Mouse (Mus musculus): ENCODE data around the gene Maml3.

The Maml3 gene

DNA sequence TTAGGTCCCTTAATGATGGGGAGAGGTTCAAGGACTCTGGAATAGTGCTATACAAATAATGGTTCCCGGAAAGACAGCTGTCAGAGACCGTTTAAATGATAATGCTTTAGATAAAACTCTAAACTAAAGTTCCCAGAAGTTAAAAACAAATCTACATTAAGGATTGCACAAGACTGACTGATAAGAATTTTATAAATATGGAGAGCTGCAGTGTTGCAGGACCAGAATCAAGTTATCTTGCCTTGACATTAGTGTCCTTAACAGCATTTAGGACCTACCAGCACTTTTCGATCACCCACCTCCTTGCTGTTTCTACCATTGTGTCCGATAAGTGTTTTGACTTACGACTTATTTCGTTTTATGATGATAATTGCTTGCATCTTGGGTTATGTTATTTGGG, 466.6 kb downstream of the Maml3 start:
- CTCF ChIA-PET = interaction anchor here in 2 of 4 experiments (0.9 to 1.4 kb wide), 3 partner anchors 10 to 60 kb away, joined by 3 to 5 read pairs (median 4); no protein-coding TSS in a partner anchor
- POLR2A ChIA-PET = interaction anchor here in 2 of 4 experiments (0.8 to 8.6 kb wide), 34 partner anchors 8 to 408 kb away, joined by 3 to 164 read pairs (median 8); partner anchors contain the start of genes Setd7 (in 2 of the 2) and Rab33b (in 1 of the 2)

DNA sequence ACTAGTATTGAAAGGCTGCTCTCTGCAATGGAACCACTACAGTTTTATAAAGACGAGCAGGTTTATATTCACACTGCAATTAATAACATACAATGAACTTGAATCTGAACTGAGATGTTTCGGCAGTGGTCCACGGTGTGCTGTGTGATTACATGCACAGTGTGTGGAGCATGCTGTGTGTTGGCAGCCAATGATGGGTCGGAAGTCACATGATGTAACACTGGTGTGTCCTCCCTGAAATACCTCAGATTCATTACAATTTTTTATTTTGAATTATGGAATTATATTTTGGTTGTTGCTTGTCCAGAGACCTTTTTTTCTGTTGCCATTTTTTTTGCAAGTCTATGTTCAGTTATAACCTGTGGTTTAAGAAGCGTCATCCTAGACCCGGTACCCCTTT, 467.6 kb downstream of the Maml3 start:
- ChIA-PET POLR2A (interaction anchor here in 2 of 4 experiments (0.9 to 8.6 kb wide), 19 partner anchors 8 to 224 kb away, joined by 3 to 164 read pairs (median 14); partner anchors contain the start of gene Setd7 (in 1 of the 2)), CTCF (interaction anchor here in 1 of 4 experiments (1.5 kb wide), 1 partner anchor 11 kb away, joined by 5 read pairs; no protein-coding TSS in a partner anchor)

DNA sequence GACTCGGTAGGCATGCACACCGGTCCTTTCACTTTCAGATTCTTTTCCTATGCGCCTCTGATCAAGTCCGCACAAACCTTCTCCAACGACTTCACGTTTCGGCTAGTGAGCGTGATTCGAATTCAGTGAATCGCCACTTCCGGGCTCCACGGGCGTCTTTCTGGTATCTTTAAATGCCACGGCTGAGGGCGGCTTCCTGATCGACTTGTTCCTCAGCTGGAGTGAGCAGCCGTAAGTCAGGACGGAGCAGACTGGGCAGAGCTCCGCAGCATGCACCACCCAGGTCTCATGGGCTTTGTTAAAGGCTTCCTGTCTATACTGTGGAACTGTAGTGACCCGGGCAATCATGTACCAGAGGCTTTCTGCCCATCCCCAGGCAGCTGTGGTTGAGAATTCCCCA, 468.2 kb downstream of the Maml3 start:
- CTCF ChIA-PET = interaction anchor here in 1 of 4 experiments (1.5 kb wide), 1 partner anchor 11 kb away, joined by 5 read pairs; no protein-coding TSS in a partner anchor
- POLR2A ChIA-PET = interaction anchor here in 2 of 4 experiments (0.5 to 8.6 kb wide), 11 partner anchors 9 to 203 kb away, joined by 3 to 164 read pairs (median 20); partner anchors contain the start of gene Setd7 (in 1 of the 2)

DNA sequence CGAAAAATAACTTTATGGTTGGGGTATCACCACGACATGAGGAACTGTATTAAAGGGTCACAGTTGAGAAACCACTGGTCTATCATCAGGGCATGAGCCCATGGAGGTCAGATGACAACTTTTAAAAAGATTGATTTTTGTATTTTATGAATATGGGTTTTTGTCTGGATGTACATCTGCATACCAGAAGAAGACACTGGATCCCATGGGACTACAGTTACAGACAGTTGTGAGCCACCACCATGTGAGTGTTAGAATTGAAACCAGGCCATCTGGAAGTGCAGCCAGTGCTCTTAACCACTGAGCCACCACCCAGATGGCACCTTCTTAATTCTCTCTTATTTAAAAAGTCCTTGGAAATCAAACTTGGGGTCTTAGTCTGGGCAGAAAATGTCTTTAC, 468.9 kb downstream of the Maml3 start:
- CTCF ChIA-PET = no interaction called here

More for the DNA sequence above, 468.9 kb downstream of the Maml3 start:
- POLR2A ChIA-PET = interaction anchor here in 2 of 4 experiments (0.9 to 1.8 kb wide), 5 partner anchors 10 to 47 kb away, joined by 3 to 7 read pairs (median 4); no protein-coding TSS in a partner anchor

Measured in embryonic stem cell, embryonic (primary cell).